Mouse (Mus musculus) liver, embryonic 14.5 days (tissue): ENCODE results near the gene Abraxas2.
A peak's percentile ranks its signal among the peaks of the same experiment; 100 is the strongest.

Experiments
- CTCF ChIP-seq: IDR thresholded peaks from 2 replicates; pipeline ENCODE4 v1.5.1; 2016; ENCODE audit warnings: antibody characterized with exemption, low read depth, control low read depth
- EP300 ChIP-seq: IDR thresholded peaks from 2 replicates; pipeline ENCODE4 v1.6.1; 2016; ENCODE audit warnings: antibody characterized with exemption, low read depth

GRCm38 (mm10) chr7:132813416-132814088 lies 45.5 kb upstream of the Abraxas2 start, which contains the start of gene Fam53b:
- TF ChIP-seq EP300 (no peak), CTCF (peak; percentile 22; the same call in 1 of the 2 replicates)
